Mouse (Mus musculus) heart, postnatal 0 days (tissue): ENCODE measurements around the gene Lmntd1.

Experiments used
- CTCF ChIP-seq: IDR thresholded peaks from 2 replicates; pipeline ENCODE4 v1.5.1; 2016; ENCODE audit warnings: antibody characterized with exemption, control low read depth, low read depth
- EP300 ChIP-seq: IDR thresholded peaks from 2 replicates; pipeline ENCODE4 v1.6.1; 2016; ENCODE audit warnings: antibody characterized with exemption, low read depth

DNA sequence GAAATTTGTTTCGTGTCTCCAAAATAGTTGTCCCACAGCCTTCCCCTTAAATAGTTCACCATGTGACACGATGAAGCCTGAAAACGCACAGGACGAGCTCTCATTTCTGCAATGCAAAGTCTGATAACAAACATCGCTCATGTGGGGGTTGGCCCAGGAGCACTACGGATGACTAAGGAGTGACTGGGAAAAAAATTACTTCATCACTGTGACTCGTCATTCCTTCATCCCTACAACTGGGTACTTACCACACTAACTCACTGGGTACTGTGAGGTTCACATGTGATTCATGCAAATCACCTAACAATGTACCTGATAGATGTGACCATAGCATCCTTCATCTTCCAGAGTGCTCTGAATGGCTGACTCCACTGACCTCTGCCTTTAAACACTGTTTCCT lies 118.4 kb downstream of the Lmntd1 start:
- TF ChIP-seq CTCF (no peak), EP300 (no peak)
